Mouse (Mus musculus): ENCODE results near the gene Arl5c.

Arl5c gene

DNA sequence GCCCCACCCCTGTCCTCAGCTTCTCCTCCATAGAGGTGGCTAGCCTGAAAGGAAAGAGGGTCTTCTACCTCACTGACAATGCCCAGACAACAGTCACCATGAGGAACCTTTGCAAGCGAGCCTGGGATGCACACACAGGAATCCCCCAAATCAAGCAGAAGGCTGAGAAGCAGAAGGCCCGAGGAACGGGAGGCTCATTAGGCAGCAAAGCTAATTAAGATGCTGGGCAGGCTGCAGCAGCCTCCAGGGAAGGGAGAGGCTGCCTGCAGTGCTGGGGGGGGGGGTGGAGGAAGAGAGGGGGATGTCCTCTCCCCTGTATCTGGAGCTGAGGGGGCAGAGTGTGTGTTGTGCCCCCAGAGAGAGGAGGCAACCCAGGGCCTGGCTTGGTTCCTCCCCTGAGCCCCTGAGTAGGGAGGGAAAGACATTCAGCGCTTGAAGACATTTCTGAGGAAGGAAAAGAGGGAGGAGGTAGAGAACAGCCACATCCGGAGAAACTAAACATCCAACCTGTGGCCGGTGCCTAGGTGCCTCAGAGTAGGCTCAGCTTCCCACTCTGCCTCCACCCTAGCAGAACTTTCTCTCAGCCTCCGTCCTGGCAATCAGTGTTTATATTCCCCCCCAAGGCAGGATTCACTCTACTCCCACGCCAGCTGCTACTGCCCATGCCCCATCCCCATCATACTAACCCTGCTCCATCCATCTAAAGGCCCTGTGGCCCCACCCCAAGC lies 24.1 kb upstream of the Arl5c start:
- DNase-seq (ENCODE audit: low spot score), result no peak

DNA sequence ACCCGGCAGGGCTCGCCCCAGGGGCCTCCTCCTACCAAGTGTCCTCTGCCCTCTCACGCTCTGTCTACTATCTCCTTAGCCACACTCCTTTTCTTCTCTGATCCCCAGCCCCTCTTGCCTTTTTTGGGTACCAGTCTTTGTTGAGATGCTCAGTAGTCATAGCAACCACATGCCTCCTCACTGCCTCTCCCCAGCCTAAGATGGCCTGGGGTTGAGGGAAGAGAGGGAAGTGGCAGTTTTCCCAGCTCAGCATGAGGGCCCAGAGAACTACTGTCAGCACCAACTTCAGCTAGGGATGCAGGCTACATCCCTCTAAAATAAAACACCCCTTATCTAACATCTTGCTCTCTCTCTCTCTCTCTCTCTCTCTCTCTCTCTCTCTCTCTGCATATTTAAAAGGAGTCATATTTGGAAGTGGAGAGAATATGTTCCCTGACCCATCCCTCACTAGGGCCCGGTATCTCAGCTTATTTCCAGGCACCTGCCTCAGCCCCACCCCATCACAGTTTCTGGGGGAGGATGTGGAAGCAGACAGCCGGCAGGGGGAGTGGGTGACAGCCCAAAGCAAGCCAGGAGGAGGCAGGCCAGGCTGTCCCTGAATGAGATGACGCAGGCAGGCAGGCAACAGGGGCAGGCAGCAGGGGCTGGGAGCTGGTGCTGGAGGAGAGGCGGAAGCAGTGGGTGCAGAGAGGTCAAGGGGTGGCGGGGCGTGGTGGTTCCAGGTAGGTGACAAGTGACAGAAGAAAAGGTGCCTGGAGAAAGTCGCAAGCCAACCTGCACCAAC lies 23.1 kb upstream of the Arl5c start:
- no peak for DNase-seq (ENCODE audit: low spot score)

DNA sequence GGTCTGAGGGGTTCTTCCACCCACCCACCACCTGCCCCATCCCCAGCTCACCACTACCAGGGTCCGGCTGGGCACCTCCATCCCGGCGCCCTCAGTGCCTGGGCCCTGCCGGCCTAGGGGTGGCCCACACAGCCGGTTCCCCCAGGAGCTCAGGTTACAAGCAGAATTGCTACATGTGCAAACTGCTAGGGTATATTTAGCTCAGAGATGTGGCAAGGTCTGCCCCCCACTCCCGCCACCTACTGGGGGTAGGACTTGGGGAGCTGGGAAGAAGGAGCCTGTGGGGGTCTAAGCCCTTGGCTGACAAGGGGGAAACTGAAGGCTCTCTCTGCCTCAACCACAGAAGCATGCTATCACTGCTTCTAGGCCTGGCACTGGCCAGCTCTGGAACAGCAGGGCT lies 22.2 kb upstream of the Arl5c start:
- no peak for DNase-seq (ENCODE audit: low spot score)

DNA sequence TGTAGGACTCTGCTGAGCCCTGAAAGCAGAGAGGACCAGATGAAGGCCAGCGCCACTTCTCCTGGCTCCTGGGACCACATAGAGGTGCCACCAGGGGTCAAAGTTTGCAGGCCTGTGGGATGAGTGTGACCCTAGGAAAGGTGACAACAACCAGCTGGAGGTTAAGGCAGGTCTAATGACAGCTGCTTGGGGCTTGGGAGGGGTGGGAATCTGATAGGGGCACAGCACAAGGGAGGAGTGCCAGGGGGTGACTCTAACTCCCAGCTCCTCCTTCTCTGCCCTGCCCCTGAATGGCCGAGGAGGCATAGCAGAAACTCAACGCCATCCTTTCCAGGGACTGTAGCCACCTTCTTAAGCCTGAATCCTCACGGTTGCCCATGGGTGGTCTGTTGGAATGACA lies 20.8 kb upstream of the Arl5c start:
- DNase-seq (ENCODE audit: low spot score), result no peak

DNA sequence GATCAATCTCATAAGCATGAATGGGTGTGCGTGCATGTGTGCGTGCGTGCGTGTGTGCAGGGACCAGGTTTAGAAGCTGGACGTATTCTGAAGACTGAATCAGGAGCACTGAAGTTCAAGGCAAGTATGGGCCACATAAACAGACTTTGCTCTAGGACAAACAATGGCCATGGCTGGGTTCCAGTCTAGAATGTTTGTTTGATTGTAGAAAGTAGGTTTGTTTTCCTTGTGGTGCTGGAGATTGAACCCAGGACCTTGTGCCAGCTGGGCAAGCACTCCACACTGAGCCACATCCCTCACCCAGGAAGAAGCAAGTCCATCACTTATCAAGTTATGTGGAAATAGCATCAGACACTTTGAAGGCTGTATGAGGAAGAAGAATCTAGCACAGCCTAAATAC lies 20.2 kb upstream of the Arl5c start:
- no peak for DNase-seq (ENCODE audit: low spot score)

DNA sequence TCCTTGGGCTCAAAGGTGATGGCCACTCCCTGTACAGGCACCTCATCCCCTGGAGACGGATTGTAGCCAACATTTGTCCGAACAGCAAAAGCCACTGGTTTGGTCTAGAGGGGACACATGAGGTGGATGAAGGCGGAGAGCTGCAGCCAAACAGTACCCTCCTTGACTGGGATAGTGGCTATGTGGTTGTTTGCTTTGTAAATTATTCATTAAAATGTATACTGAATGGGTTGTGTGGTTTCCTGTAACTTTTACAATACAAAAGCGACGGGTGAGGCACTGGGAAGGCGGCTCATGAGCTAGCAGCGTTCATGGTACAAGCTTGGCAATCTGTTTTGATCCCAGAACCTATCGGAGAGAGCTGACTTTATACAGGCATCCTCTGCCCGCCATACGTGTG lies 16.9 kb upstream of the Arl5c start:
- DNase-seq (ENCODE audit: low spot score), result no peak

DNA sequence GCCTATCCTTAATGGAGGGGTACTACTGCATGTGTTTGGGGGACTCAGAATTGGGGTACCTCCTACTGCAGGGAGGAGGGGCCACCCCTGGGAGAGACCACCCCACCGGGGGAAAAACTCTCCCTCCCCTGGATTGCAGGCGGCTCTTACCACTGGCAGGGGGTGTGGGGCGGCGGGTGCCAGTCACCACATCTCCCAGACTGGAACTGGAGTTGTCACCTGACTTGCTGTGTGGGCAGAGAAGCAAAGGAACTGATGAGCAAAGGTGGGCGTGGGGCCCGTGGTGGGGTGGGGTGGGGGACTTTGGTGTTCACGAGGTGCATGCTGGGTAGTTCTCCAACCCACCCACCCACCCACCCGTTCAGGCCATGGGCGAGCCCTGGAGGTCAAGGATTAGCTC lies 15.7 kb upstream of the Arl5c start:
- no peak for DNase-seq (ENCODE audit: low spot score)

DNA sequence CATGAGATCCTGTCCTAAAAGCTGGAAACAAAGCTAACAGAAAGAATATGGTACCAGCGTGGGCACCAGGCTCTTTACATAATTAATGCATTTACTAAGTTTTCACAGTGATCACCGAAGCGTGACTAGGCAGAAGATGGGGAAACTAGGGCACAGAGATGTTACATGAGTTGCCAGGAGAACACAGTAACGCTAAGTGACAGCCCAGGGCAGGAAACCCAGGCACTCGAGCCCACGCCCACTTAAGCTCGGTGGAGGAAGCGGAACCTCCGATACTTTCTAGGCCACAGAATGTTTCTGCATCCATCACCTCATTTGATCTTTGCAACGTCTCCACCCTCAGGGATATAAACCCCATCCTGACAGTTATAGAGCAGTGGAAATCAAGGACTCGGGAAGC lies 12.1 kb upstream of the Arl5c start:
- DNase-seq (ENCODE audit: low spot score), result no peak

DNA sequence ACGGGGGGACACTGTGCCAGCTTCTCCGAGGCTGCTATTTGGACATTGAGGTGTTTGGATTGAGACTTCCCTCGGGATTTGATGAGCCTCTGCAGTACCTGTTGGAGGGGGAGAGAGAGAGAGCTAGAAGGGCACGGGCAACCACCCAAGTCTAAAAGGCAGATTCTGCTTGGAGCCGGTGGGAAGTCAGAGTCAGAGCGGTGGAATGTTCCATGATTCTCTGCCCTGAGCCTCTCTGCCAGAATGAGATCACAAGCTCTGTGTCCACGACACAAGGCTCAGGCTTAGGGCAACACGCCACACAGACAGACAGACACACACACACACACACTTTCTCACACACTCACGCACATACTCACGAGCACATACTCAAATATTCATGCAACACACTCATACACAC lies 9.7 kb upstream of the Arl5c start:
- no peak for DNase-seq (ENCODE audit: low spot score)

DNA sequence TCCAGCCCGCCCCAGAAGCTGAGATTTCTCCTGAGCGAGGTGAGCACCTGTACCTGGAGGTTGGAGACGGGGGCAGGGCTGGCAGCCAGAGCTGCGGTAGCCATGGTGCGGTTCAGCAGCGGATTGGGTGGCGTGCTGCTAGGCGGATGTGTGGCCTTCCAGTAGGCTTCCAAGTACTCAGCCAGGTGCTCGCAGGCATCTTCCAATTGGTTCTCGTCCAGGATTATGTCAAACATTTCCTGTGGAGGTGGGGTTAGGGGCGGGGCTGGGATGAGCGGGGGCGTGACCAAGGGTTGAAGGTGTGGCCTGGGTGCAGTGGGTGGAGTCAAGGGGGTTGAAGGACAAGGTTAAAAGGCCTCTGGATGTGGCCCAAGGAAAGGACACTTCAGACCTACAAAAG lies 9.1 kb upstream of the Arl5c start:
- no peak for DNase-seq (ENCODE audit: low spot score)

DNA sequence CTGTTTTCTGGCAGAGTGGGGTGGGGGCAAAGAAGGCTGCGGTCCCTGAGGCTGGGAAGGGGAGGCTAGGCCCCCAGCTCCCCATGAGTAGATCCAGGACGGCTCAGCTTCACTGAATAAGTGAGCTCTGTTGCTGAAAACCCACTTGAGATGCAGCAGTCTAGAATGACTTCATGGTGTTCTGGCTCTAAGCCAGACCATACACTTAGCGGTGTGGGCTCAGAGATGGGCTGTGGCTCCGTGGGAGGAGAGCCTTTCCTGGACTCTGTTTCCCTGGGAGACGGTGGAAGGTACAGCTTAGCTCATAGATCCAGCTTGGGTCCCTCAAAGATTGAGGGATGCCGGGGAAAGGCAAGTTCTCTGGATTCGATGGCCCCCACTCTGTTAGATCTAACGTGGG lies 8.2 kb upstream of the Arl5c start:
- DNase-seq (ENCODE audit: low spot score), result no peak

DNA sequence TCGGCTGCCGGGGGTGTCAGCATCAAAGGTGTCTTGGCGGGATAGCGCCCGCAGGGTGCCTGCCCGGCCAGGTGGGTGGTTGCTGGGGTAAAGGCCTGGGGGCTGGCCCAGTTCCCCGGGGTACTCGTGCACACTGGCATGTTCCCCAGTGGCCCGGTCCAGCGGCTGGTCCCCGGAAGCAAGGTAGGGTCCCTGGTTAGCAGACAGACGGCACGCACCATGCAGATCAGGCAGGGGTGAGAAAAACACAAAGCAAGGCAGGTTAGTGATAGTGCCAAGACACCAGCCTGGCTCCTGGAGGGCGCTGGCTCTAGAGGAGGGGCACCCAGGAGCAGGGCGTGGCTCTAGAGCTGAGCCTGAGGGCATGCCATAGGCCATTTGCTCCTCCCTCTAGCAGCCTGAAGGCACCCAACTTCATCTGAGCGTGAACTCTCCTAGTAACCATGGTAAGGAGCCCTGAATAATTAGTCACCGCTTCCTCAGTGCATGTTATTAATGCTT lies 7.2 kb upstream of the Arl5c start:
- no peak for DNase-seq (ENCODE audit: low spot score)

DNA sequence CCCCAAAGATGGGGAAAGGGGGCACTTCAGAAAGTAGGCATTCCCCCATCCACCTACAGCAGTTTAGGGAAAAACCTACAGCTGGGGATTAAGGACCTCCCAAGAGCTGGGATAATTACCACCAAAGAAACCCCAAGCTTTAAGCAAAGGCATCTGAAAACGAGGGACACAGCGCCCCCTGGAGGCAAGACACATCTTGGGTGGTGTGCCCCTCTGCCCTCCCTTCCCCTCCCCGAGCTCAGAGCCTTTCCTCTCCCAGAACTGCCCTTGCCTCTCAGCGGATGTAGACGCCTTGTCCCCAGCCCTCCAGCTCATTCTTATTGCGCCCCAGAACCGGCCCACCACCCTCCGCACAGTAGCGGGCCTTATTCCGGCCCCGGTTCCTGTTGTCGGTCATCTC lies 6.6 kb upstream of the Arl5c start:
- no peak for DNase-seq (ENCODE audit: low spot score)

DNA sequence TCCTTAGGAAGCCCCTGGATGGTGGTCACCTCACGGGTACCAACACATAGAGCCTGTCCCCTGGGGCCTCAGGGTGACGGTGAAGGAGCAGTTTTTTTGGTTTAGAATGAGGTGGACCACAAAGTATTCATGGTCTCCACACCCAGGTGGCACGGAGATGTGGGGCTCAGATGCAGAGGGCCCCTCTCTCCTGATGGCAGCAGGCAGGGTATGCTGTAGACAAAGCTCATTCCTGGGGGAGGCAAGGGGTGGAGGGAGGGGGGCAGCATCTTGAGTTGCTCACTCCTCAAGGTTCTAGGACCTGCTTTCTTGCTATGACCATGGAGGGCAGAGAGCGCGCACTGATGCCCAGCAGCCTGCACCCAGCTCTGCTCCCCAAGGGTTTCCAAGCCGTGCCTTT lies 6.0 kb upstream of the Arl5c start:
- DNase-seq (ENCODE audit: low spot score), result no peak

DNA sequence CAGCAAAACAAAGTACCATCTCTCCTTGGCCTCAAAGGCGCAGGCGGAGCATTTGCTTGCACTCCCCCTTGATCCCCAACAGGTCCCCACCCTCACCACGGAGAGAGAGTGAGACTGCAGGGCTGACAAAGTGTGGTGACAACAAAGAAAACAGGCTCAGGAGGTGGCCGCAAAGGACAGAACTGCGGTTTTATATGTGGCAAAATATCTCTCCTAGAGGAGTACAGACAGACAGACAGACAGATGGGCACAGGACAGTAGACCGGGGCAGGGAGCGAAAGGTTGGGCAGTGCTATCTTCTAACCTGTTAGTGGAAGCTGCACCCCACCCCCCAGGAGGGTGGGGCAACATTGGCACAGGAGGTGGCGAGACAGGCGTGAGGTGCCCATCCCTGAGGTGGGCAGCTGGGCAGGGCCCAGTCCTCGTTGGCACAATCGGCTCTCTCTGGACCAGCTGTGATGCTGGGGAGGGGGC lies 5.4 kb upstream of the Arl5c start:
- DNase-seq (ENCODE audit: low spot score), result no peak

DNA sequence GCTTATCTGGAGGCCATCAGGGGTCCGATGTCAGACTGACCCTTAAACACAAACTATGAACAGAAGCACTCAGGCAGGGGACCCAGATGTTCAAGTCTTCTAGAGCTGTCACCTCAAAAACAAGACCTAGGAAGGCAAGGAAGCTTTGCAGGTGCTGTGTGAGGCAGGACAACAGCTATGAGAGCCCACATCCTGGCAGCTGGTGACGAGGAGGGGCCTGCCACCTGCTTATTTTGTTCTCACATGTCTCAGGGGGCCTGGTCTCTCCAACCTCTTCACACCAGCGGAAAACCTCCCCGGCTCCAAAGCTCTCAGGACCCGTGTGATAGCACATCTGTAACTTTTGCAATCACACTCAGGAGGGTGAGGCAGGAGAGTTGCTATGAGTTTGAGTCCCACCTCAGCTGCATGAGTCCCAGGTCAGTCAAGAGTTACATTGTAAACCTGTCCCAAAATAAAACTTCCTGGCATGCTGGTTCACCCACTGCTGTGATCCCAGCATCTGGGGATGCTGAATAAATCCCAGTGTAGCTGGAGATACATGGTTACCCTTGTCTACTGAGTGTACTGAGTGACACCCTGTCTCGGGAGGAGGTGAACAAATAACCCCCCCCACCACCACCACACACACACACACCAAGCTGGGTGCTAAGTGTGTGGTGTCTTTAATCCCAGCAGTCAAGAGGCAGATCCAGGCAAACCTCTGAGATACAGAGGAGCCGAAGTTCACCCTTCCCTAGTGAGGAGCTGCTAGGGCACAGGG lies 4.6 kb upstream of the Arl5c start:
- DNase-seq (ENCODE audit: low spot score), result no peak

DNA sequence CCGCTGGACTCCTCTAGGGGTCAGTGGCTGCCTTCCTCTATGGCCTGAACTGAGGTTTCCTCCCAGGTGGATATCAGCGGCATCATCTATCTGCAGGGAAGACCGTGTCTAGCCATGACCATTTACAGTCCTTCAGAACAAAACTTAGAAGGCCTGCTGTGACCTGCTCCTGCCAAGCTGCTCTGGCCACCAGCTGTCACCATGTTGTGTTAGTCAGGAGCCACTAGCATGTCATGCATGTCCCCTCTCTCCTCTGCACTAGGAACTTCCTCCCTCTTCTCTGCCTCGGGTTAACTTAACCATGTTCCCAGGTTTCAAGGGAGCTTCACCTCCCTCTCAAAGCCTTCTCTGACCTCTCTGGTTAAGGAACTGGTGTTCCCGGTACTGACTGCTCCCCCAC lies 3.8 kb upstream of the Arl5c start:
- no peak for DNase-seq (ENCODE audit: low spot score)

DNA sequence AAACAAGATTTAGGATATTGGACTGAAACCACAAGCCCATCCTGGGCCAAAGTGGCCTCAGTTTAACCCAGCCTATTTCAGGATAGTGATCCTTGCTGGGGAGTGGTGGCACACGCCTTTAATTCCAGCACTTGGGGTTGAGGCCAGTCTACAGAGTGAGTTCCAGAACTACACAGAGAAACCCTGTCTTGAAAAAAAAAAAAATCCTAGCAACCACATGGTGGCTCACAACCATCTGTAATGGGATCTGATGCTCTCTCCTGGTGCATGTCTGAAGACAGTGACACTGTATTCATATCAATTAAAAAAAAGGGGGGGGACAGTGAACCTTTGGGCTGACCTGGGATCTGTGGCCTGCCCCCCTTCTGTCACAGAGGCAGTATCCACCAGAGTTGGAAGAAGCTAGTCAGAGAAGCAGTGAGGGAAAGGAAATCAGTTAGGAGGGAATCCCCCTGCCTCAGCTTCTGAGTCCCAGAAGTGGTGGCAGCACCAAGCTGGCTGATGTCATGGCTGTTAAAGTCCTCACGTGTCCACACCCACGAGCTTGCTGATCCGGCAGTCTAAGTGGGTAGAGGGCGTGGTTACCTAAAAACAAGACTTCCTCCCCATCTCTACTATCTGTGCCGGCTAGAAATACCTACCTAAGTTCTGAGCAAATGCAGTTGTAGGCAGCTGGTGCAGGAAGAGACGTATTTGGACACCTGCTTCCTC lies 3.1 kb upstream of the Arl5c start:
- no peak for DNase-seq (ENCODE audit: low spot score)

DNA sequence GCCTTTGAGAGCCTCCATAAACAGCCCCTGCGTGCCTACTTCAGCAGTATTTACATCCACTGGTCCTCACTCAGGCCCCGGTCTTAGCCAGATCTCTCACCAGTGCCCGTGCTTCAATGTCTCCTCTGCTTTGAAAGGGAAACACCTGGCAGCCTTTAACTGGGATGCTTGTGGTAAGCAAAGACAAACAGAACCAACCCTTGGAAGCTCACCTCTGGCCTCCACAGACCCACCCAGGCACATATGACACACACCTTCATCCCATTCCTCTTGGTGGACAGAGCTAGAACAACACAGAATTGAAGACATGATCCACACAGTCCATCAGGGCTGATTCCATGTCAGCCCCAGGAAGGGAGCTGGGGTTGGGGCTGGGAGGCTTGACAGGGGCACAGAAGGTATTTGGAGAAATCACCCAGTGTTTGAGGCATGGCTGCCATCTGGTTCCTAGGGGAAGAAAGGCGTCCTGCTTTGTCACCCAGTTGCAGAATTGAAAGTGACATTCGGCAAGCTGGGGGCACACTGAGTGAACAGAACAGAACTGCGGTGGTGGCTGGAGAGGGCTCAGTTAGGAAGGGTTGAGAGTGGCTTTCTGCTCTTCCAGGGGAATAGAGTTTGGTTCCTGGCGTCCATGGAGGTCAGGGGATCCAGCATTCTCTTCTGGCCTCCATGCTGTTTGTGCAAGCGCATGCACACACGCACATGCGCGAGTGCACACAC lies 2.3 kb upstream of the Arl5c start:
- no peak for DNase-seq (ENCODE audit: low spot score)

DNA sequence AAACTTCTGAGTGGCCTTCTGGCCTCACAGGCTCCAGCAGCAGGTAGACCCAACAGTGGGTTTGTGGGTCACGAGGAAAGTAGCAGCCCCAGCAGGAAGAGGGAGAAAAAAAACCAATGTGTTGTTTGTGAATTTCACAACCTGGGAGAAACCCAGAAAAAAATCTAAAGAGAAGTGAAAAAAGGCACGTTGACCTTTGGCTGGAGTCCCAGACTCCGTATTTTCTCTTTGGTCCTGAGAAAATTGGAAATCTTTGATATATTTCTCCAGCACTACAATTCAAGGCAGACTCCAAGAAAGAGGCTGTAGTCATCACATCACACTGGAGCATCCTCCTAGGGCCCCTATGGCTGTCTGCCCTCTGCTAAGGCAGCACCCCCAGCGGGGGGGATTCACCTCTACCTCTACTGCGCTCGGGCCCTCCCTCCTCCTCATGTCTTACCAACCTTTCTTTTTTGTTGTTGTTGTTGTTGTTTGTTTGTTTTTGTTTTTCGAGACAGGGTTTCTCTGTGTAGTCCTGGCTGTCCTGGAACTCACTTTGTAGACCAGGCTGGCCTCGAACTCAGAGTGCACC lies 1.5 kb upstream of the Arl5c start:
- no peak for DNase-seq (ENCODE audit: low spot score)

DNA sequence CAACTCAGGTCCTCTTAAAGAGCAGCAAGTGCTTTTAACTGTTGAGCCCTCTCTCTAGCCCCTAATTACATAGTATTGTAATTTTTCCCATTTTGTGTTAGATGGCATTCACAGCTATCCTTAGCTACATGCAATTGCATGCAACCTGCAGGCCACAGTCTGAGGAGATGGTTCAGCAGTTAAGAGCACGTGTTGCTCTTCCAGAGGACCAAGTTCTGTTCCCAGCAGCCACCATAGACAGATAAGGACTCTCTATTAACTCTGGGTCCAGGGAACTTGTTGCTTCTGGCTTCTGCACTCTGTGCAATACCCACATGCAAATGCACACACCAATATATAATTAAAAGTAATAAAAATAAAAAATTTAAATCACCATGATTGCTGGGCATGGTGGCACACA lies 710 bp upstream of the Arl5c start:
- no peak for DNase-seq (ENCODE audit: low spot score)
